Mouse (Mus musculus) adrenal gland, postnatal 10 days (tissue): ENCODE results near the gene Cd302. TPM values are rescaled to one million over a fixed set of nuclear protein-coding genes. Genes with fewer than 3 reads are reported as not detected.

Experiments used
- total RNA-seq, 2 experiments: library from RNA; stranded (reverse); gene quantifications; 2 replicates each; pipeline ENCODE4 v1.2.3; 2021

The Cd302 gene
- total RNA-seq, 2 experiments from 2014 or later: 45.6 to 64.8 TPM

Other genes with a start within 250 kb of the Cd302 start
- 10 to 100 TPM; 57.0 to 87.2 TPM for gene Baz2b, start 74.6 kb downstream of the Cd302 start, total RNA-seq
- 10 to 100 TPM; 47.8 to 56.7 TPM for gene March7, start 74.6 kb downstream of the Cd302 start, total RNA-seq
- under 1 TPM; 0.91 to 0.96 TPM for gene Ly75, start 98.8 kb upstream of the Cd302 start, total RNA-seq